Mouse (Mus musculus) kidney, postnatal 0 days (tissue): ENCODE results near the gene Pip5k1c. TPM values are rescaled to one million over a fixed set of nuclear protein-coding genes. Genes with fewer than 3 reads are reported as not detected.

ENCODE experiments used
- ATAC-seq: fragments of 200-750 bp; cut with Nextera tagmentation; replicated peaks from 2 replicates; pipeline ENCODE4 v1.8.0; 2017; ENCODE audit warnings: low read depth, moderate number of reproducible peaks, moderate TSS enrichment, moderate library complexity; ENCODE audit not compliant: low FRiP score
- DNase-seq: peaks from one replicate; pipeline ENCODE4 v3.0.0-alpha.2; 2016; ENCODE audit warnings: low spot score
- H3K27ac ChIP-seq: fragments of 300-500 bp; sonication (generic); 2 replicates; pipeline ENCODE4 v1.5.1; 2014; ENCODE audit warnings: mild to moderate bottlenecking
- H3K27me3 ChIP-seq: fragments of 300-500 bp; sonication (generic); 2 replicates; pipeline ENCODE4 v1.6.1; 2014; ENCODE audit warnings: low read length, mixed read lengths; ENCODE audit not compliant: insufficient read depth
- H3K36me3 ChIP-seq: fragments of 300-500 bp; sonication (generic); 2 replicates; pipeline ENCODE4 v1.6.1; 2014; ENCODE audit warnings: low read length, mixed read lengths; ENCODE audit not compliant: insufficient read depth
- H3K4me1 ChIP-seq: fragments of 300-500 bp; sonication (generic); replicated peaks from 2 replicates; pipeline ENCODE4 v1.6.1; 2014; ENCODE audit warnings: antibody characterized with exemption, low read length, mixed read lengths; ENCODE audit not compliant: insufficient read depth
- H3K4me2 ChIP-seq: fragments of 300-500 bp; sonication (generic); 2 replicates; pipeline ENCODE4 v1.6.1; 2014; ENCODE audit warnings: mild to moderate bottlenecking, low read length, moderate library complexity, mixed read lengths
- H3K4me3 ChIP-seq: fragments of 300-500 bp; sonication (generic); replicated peaks from 2 replicates; pipeline ENCODE4 v1.5.1; 2014; ENCODE audit warnings: low read depth, low read length
- H3K9ac ChIP-seq: fragments of 300-500 bp; sonication (generic); 2 replicates; pipeline ENCODE4 v1.6.1; 2014; ENCODE audit warnings: low read depth, low read length
- H3K9me3 ChIP-seq: fragments of 300-500 bp; sonication (generic); replicated peaks from 2 replicates; pipeline ENCODE4 v1.6.1; 2016; ENCODE audit warnings: low read length, inconsistent platforms, mixed read lengths
- CTCF ChIP-seq: IDR thresholded peaks from 2 replicates; pipeline ENCODE4 v1.5.1; 2016; ENCODE audit warnings: antibody characterized with exemption, low read depth, mild to moderate bottlenecking, moderate library complexity
- WGBS: fragments of 180-500 bp; shearing (Covaris S2); extraction: QIAGEN DNeasy Blood & Tissue Kit; methylation state at CpG from one replicate; pipeline ENCODE4 v1.1.7; 2014; 5-methylcytosine and 5-hydroxymethylcytosine counted together
- polyA plus RNA-seq: library from polyadenylated mRNA; unstranded; fragments of >200 nt; fragmentation: Nextera tagmentation; extraction: Ambion mirVana; gene quantifications from 2 replicates; pipeline ENCODE4 v1.2.1, GENCODE M21; 2015

The Pip5k1c gene
- polyA plus RNA-seq, 1 experiment from 2014 or later: 37.8 TPM

DNA sequence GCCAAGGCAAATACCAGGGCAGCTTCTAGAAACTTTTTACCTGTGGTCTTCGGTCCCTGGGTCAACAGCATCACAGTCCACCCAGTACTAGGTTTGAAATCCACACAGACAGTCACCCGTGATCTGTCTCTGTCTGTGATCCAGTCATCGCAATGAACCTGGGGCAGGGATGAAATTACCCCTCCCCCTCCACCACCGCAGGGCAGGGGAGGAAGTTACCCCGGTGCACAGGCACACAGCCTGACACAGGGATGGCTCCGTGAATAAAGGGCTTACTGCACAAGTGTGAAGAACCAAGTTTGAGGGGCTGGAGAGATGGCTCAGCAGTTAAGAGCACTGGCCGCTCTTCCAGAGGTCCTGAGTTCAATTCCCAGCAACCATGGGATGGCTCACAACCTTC is 11.0 kb downstream of the Pip5k1c start:
- Histone ChIP-seq H3K4me2 (no peak overlapping the region), H3K9ac (no peak overlapping the region), H3K9me3 (no peaks in the 10 kb centered on the region), H3K4me3 (no peak overlapping the region), H3K27ac (no peak overlapping the region), H3K36me3 (peaks cover 26% of the 10 kb centered on the region), H3K4me1 (peaks cover 42% of the 10 kb centered on the region), H3K27me3 (no peaks in the 10 kb centered on the region)
- DNase-seq (no peak), ATAC-seq (no peak)
- WGBS: 64% methylated on average over 7 of the region's 7 CpGs
- no peak for TF ChIP-seq CTCF

DNA sequence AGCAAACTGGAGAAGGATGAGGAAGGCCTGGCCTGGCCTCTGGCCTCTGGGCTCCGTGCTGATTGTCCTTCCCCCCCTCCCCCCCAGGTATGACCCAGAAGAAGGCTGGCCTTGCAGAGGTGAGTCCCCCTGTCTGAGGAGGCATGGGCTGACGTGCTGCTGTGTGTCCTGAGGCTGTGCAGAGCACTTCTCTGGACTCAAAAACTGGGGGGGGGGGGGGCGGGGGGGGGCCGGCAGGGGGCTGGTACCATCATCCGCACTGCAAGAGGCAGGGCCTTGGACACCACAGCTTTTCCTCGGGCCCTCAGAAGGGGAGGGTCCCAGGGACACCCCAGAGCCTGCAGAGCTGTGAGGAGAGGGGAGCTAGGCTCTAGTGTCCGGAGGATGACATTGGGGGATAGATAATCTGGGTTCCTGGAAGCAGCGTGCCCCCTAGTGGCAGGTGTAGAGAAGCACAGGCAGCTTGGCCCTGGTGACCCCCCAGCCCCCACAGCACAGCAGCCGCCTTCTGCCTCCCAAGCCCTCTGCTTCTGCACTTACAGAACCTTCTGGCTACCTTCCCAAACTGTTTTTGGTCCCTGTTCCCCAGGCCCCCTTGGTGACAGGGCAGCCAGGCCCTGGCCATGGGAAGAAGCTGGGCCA is 12.0 kb downstream of the Pip5k1c start:
- ATAC-seq: 0 out of 2 replicates have a peak, but pooled peaks have one; percentile 18
- peak; percentile 78 for DNase-seq
- no peaks in the 10 kb centered on the region for H3K9me3 ChIP-seq
- peaks cover 35% of the 10 kb centered on the region for H3K36me3 ChIP-seq
- H3K9ac ChIP-seq: no peak overlapping the region
- H3K27me3 ChIP-seq: no peaks in the 10 kb centered on the region
- H3K4me2 ChIP-seq: no peak overlapping the region
- TF ChIP-seq CTCF: peak; percentile 87
- H3K4me1 ChIP-seq: peaks cover 33% of the 10 kb centered on the region
- H3K27ac ChIP-seq: no peak overlapping the region
- 17% methylated on average over 8 of the region's 9 CpGs for WGBS
- H3K4me3 ChIP-seq: no peak overlapping the region

DNA sequence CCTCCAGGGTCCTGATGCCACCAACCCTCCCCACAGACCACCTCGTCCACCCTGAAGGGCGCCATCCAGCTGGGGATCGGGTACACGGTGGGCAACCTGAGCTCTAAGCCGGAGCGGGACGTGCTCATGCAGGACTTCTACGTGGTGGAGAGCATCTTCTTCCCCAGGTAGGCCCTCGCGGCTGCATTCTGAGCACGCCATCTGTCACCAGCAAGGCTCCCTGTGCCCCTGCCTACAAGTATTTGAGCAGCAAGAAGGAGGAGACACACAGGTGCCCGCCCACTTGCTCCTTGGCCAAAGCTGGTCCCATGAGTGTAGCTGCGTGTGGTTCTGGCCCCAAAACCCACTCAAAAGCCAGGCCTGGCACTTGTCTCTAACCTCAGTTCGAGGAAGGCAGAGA is 12.9 kb downstream of the Pip5k1c start:
- WGBS: 97% methylated on average over 14 of the region's 14 CpGs
- DNase-seq (no peak), ATAC-seq (no peak)
- H3K9me3 ChIP-seq: no peaks in the 10 kb centered on the region
- no peak overlapping the region for H3K4me2 ChIP-seq
- H3K27me3 ChIP-seq: no peaks in the 10 kb centered on the region
- peaks cover 26% of the 10 kb centered on the region for H3K4me1 ChIP-seq
- H3K36me3 ChIP-seq: peaks cover 43% of the 10 kb centered on the region
- TF ChIP-seq CTCF: no peak
- H3K4me3 ChIP-seq: no peak overlapping the region
- H3K27ac ChIP-seq: no peak overlapping the region
- no peak overlapping the region for H3K9ac ChIP-seq

DNA sequence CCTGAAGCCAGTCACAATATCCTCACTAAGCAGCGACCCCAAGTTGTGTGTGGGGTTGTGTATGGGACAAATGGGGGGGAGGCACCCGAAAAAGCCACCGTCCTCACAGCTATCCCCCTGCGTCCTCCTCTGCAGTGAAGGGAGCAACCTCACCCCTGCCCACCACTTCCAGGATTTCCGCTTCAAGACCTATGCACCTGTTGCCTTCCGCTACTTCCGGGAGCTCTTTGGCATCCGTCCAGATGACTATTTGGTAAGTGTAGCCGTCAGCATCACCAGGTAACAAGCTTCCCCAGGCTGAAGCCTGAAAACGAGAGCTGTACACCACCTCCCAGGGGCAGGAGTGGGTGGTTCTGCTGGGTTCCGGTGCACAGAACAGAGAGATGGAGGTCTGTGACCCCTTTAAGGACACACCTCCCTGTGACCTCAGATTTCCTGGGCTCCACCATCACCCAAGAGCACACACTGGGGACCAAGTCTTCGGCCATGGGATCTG is 13.5 kb downstream of the Pip5k1c start:
- DNase-seq (no peak), ATAC-seq (no peak)
- WGBS: 90% methylated on average over 12 of the region's 12 CpGs
- peaks cover 21% of the 10 kb centered on the region for H3K4me1 ChIP-seq
- H3K4me3 ChIP-seq: no peak overlapping the region
- H3K9ac ChIP-seq: no peak overlapping the region
- no peak overlapping the region for H3K27ac ChIP-seq
- no peak for TF ChIP-seq CTCF
- H3K27me3 ChIP-seq: no peaks in the 10 kb centered on the region
- no peaks in the 10 kb centered on the region for H3K9me3 ChIP-seq
- no peak overlapping the region for H3K4me2 ChIP-seq
- peaks cover 48% of the 10 kb centered on the region for H3K36me3 ChIP-seq

DNA sequence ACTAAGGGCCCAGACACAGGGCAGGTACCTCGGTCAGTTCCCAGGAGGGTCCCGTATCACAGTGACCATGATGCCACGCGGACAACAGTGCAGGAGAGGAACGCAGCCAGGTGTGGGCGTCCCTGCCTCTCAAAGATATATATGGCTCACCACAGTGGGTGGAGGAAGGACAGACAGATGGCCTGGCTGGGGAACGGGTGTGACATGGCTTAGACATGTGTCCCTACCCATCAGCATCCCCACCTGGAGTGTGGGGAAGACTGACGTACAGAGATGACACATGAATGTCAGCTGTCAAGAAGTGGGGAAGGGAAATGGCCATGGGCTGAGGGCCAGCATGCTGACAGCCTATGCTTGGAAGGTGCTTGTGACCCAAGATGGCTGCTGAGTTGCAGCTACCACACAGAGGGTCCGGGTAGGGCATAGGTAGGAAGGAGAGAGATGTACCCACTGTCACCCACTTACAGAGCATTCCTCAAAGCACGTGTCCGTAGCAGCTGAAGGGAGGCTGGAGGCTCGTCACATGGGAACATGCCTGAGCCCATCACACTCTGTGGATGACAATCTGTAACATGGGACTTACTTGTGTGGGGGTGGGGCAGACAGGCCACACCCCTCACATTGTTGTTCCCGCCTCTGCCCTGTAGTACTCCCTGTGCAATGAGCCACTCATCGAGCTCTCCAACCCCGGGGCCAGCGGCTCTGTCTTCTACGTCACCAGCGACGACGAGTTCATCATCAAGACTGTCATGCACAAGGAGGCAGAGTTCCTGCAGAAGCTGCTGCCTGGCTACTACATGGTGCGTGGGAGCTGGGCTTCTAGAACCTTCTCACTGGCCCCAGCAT is 14.3 kb downstream of the Pip5k1c start:
- no peak for DNase-seq
- no peak for ATAC-seq
- no peak overlapping the region for H3K4me3 ChIP-seq
- H3K9ac ChIP-seq: no peak overlapping the region
- TF ChIP-seq CTCF: no peak
- H3K36me3 ChIP-seq: peaks cover 56% of the 10 kb centered on the region
- no peak overlapping the region for H3K27ac ChIP-seq
- H3K4me1 ChIP-seq: peaks cover 17% of the 10 kb centered on the region
- H3K27me3 ChIP-seq: no peaks in the 10 kb centered on the region
- H3K9me3 ChIP-seq: no peaks in the 10 kb centered on the region
- H3K4me2 ChIP-seq: no peak overlapping the region
- 93% methylated on average over 21 of the region's 21 CpGs for WGBS

DNA sequence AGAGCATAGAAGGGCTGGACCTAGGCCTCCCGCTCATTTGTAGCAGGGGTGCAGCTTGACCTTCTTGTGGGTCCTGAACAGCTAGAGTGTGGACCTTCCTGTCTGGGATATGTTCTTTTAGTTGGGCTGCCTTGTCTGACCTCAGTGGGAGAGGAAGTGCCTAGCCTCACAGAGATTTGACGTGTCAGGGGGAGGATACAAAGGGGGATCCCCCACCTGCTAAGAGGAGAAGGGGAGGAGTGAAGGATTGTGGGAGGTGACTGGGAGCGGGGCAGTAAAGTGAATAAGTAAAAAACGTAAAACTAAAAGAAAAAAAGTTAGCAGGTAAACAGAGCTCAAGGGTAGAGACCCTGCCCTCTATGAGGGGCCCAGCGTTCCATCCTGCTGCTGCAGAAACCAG is 16.8 kb downstream of the Pip5k1c start:
- no peak overlapping the region for H3K27ac ChIP-seq
- H3K27me3 ChIP-seq: no peaks in the 10 kb centered on the region
- H3K4me1 ChIP-seq: no peaks in the 10 kb centered on the region
- TF ChIP-seq CTCF: no peak
- H3K9ac ChIP-seq: no peak overlapping the region
- 81% methylated on average over 5 of the region's 5 CpGs for WGBS
- no peak for DNase-seq
- H3K4me2 ChIP-seq: no peak overlapping the region
- H3K4me3 ChIP-seq: no peak overlapping the region
- no peaks in the 10 kb centered on the region for H3K9me3 ChIP-seq
- no peak for ATAC-seq
- H3K36me3 ChIP-seq: peaks cover 69% of the 10 kb centered on the region
